Mouse (Mus musculus) small intestine, adult 2 months (tissue): ENCODE measurements around the gene Cxcl14.

Experiments
- CTCF ChIP-seq: fragments of 200-500 bp; IDR thresholded peaks from 2 replicates; pipeline ENCODE4 v1.5.1; 2012; ENCODE audit warnings: low read depth, mild to moderate bottlenecking, control low read depth, inconsistent platforms, low read length, moderate library complexity, mixed read lengths; ENCODE audit not compliant: insufficient replicate concordance, insufficient read length; ENCODE audit errors: extremely low read depth
- POLR2A ChIP-seq: fragments of 200-500 bp; IDR thresholded peaks from 2 replicates; pipeline ENCODE4 v1.6.1; 2012; ENCODE audit warnings: low read depth, mild to moderate bottlenecking, control low read depth, inconsistent platforms, low read length, moderate library complexity

- TF ChIP-seq CTCF (no peak), POLR2A (no peak)
Measured at GRCm38 (mm10) chr13:56332356-56332755, 36.0 kb upstream of the Cxcl14 start.
